Mouse (Mus musculus): ENCODE results near the gene Cyp2c23.

Gene Cyp2c23

DNA sequence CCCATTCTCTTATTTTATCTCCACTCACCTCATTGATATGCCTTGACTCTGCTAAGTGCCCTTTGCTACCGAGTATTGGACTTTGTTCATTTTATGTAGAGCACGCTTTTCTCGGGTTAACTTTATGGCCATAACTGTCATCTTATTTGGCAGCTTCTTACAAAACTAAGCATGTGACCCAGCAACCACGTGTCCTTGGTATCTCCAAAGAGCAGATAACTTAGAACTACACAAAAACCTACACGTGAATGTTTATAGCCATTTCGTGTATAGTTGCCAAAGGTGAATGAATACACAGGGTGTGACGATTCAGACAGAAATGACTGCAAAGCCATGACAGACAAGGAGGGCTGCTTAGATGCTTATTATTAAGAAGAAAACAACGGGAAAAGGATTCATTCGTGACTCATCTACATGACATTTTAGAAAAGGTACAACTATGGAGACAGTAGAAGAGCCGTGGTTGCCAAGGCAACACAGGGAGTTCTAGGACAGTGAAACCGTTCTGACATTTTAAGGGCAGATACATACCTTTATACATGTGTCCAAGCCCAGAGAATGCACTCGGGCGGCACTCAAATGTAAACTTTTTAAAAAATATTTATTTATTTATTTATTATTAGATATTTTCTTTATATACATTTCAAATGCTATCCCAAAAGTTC is 4.0 kb downstream of the Cyp2c23 start:
- in situ Hi-C loops (cut with MseI, MboI): no loop called here

- in situ Hi-C loops (cut with MseI, MboI): no loop called here
These were observed 5.9 kb downstream of the Cyp2c23 start for GRCm38 (mm10) chr19:44023066-44023465.

GRCm38 (mm10) chr19:44021502-44021901 is 7.5 kb downstream of the Cyp2c23 start:
- in situ Hi-C loops (cut with MseI, MboI): no loop called here

GRCm38 (mm10) chr19:44019739-44020138 is 9.3 kb downstream of the Cyp2c23 start:
- in situ Hi-C loops (cut with MseI, MboI): no loop called here

DNA sequence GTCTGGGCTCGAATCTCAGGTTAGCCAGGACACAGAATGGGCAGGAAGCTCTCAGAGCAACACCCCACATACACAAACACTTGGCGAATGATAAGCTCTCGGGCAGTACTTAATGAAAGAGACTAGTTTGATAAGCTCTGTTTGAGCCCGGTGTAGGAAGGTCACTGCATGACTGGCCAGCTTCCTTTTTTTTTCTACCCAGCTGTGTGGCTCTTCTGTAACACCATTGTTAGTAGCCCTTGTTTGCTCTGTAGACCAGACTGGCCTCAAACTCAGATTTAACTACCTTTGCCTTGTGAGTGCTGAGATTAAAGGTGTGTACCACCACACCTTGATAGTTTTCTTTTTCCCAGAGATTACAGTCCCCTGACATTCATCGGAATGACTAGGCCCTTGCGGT is 15.1 kb downstream of the Cyp2c23 start:
- in situ Hi-C loops (cut with MseI, MboI): no loop called here

DNA sequence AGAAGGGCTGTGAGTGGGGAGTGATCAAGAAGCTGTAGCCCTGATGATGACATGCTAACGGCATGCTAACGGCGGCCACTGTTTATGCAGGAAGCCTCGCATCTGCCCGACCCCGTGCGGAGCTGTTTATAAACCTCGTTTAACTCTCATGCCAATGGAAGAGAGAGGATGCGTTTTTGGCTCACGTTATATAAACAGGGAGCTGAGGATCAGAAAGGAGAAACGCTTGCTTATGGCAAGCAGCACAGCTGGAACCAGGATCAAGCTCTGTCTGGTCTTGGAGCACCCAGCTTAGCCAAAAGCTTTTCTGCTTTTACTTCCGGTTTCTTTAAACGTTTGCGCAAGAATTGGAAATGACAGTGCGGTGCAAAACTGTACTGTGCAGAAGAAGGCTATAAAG is 20.2 kb downstream of the Cyp2c23 start:
- in situ Hi-C loops (cut with MseI, MboI): no loop called here

DNA sequence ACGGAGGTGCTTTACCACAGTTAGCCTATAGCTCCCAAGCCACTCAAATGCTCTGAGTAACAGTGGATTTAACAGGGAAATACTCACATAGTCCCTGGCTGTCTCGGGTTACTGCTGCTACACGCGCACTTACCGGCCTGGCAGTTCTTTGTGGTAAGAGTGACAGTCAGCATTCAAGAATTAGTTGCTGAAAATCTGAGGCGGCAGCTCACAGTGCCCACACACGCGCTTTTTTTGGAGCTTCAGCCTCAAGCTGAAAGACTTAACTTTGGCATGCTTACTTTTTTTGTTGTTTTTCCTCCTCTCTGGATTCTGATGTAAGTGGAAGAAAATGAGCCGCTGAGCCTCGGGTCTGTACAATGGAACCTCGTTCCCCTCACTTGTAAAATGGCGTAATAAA is 21.8 kb downstream of the Cyp2c23 start:
- in situ Hi-C loops (cut with MseI, MboI): no loop called here

DNA sequence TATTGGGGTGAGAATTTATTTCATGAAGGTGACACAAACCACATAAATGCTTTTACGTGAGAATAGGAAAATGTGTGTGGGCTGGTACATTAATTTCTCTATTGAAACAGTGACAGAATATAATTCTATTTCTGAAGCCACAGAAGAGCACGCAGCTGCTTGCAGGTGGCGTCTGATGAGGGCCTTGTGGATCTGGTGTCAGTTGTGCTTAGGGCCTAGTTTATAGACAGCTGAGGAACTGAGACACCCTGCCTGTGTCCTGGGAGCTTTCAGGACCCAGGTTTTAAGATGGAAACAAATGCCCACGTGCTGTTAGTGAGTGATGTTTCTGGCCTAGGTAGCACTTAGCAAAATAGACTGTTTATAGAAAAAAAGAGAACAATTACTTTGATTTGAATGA is 24.0 kb downstream of the Cyp2c23 start:
- in situ Hi-C loops (cut with MseI, MboI): no loop called here

DNA sequence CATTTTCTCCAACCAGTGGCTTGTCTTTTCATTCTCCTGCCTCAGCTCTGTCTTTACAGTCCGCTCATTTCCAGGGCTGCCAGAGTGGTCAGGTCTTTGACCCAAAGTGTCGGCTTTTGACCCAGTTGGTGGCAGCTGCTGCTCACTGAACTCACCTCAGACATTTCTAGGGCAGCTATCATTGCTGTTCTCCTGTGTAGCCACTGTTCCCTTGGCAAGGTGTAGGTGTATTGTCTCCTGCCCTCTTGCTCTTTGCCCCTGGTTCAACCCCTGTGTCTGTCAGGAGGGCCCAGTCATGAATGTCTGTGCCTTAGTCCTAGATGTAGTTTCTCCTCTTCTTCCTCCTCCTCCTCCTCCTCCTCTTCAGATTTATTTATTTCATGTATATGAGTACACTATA is 24.7 kb downstream of the Cyp2c23 start:
- in situ Hi-C loops (cut with MseI, MboI): no loop called here

- in situ Hi-C loops (cut with MseI, MboI): no loop called here
These were observed 28.3 kb downstream of the Cyp2c23 start for GRCm38 (mm10) chr19:44000720-44001119.

GRCm38 (mm10) chr19:44000061-44000460 is 28.9 kb downstream of the Cyp2c23 start:
- in situ Hi-C loops (cut with MseI, MboI): no loop called here

DNA sequence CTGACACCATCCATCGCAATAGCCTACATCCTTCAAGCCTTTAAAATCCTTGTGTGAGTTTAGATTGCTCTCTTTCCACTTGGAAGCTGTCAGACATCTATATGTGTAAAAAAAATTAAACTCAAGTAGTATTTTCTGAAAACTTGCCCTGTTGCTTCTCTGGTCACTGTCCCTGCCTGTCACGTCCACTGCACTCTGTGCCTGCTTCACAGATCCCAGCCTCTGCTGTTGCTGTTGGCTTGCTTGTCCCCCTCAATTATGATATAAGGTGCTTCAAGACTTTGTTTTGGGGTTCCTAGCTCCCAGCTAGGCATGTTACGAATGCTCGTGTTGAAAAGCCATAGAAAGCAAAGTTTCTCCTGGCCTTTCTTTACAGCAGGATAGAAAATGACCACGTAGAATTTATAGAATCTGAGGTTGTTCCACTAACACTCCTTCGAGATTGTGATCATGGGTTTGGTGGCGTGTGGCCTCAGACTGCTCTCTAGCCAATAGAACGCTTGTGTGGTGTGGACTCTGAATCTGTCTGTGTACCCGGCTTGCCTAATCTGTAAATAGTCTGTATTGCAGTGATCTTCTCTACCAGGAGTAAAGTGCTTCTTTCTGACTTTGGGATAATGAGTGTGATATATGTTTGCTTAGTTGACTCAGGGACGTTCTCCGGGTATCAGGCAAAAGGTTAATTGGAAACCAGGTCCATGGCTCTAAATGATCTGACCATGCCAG is 30.0 kb downstream of the Cyp2c23 start:
- in situ Hi-C loops (cut with MseI, MboI): no loop called here

GRCm38 (mm10) chr19:43998101-43998500 is 30.9 kb downstream of the Cyp2c23 start:
- in situ Hi-C loops (cut with MseI, MboI): no loop called here

- in situ Hi-C loops (cut with MseI, MboI): no loop called here
These were observed 33.6 kb downstream of the Cyp2c23 start for GRCm38 (mm10) chr19:43995427-43995826.

- in situ Hi-C loops (cut with MseI, MboI): no loop called here
These were observed 36.5 kb downstream of the Cyp2c23 start for GRCm38 (mm10) chr19:43992464-43992863.

DNA sequence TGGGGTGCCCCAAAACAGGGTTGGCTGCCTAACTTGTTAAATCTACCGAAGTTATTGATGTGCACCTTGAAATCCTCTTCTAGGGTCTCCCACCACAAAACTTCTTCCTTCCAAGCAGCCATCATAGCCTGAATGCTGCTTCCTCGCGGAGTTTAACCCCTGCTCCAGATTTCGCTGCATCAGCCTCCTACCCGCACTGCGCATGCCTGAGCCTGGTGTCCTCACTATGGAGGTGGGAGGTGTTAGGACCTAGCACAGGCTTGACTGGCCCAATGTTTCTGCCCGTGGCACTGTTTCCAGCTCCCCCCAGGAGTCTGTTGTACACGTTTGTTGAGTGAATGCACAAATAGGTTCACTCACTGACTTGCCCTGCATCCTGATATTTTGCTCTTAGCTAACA is 38.6 kb downstream of the Cyp2c23 start:
- in situ Hi-C loops (cut with MseI, MboI): no loop called here

DNA sequence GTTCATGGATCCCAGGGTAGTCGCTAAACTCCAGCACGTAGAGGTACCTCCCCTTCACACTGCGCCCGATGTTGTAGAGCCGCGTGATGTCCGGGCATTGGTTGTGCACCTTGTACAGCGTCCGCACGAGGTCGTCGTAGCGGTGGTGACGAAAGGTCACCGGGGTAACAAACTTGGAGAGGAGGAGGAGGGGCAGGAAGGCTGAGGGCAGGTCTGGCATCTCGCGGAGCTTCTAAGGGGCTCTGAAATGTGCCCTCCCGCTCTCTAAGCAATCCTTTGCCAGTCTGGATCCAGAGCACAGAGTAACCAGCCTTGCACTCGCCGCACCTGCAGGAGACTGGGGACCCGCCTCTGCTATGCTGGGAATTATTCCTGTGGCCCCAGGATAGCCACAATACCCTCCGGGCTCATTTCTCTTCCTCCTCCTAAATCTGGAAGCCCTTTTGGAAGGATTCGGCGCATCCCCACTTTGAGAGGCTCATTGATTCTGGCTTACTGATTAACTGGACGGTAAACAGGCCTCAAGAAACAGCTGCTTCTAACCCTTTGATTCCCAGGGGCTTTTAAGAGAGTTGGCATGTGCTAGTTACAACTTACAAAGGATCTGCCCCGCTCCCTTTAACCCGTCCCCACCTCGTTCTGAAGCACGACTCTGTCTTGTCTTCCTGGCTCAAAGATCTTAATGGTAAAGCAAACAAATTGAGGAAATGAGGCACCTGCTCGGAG is 42.8 kb downstream of the Cyp2c23 start, which contains the start of gene Cpn1:
Gene Cpn1 (minus strand): TSS at position 488 of the 726 bp plus-strand sequence.
- in situ Hi-C loops (cut with MseI, MboI): no loop called here

DNA sequence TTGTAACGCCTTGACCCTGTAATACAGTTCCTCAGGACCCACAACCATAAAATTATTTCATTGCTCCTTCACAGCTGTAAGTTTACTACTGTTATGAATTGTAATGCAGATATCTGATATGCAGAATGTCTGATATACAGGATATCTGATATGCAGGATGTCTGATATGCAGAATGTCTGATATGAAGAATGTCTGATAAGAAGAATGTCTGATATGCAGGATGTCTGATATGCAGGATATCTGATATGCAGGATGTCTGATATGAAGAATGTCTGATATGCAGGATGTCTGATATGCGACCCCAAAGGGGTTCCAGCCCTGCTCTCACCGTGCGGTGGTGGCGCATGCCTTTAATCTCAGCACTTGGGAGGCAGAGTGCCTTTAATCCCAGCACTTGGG is 47.0 kb downstream of the Cyp2c23 start:
- in situ Hi-C loops (cut with MseI, MboI): no loop called here

- in situ Hi-C loops (cut with MseI, MboI): no loop called here
These were observed 48.3 kb downstream of the Cyp2c23 start for GRCm38 (mm10) chr19:43980711-43981110.

- in situ Hi-C loops (cut with MseI, MboI): no loop called here
These were observed 51.2 kb downstream of the Cyp2c23 start for GRCm38 (mm10) chr19:43977799-43978198.

GRCm38 (mm10) chr19:43976661-43977060 is 52.3 kb downstream of the Cyp2c23 start:
- in situ Hi-C loops (cut with MseI, MboI): no loop called here

GRCm38 (mm10) chr19:43974221-43974620 is 54.8 kb downstream of the Cyp2c23 start:
- in situ Hi-C loops (cut with MseI, MboI): no loop called here

DNA sequence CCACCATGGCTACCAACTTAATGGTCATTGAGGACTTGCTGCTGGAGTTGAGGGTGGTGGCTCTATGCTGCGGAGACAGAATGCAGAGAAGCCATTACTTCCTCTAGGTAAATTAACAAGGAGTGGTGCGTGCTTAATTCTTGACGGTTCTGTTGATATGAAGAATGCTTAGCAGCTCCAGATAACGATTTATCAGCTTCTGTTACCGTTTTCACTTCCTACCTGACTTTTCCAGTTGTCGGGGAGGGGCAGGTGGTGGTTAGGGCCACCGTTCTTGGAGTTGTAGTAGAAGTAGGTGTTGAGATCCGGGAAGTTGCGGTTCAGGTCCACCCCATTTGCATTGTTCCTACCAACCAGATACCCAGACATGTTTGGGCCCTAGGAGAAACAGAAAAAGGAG is 55.3 kb downstream of the Cyp2c23 start:
- in situ Hi-C loops (cut with MseI, MboI): no loop called here

Measured in mouse trophoblast stem cell (cell line).